Comparison of ENCODE assay signal across 15 mouse cellular contexts in the genomic region with DNA sequence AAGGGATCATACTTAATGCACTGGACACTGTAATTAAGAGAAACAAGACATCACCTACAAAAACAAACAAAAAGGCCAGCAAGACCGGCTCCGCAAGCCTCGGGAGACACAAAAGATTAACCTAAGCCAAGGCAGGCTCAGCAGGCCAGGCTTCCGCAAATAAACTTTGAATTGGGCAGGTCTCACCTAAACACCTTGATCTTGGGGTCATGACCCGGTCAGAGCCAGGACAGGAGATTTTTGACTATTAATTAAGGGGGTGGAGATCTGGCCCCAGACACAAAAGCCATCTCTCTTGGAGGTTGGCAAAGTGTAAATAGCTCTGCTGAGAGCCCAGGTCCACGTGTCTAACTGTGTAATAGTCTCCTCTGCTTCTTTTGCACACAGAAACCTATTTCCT. TPM values are rescaled to one million over a fixed set of nuclear protein-coding genes. Genes with fewer than 3 reads are reported as not detected.
DNase-seq lines count a peak whose midpoint lies in the region; TF ChIP-seq lines count a peak whose summit lies in the region.
"Had no signal": no experiment of that assay in that cellular context is flagged by ENCODE, and none has a peak within 500 bp of the region (broad histone marks: within the 10 kb centered on the region; RNA-seq: fewer than 3 reads in every experiment).

No protein-coding gene starts in this region.

- intact Hi-C loops in left cerebral cortex, adult 2 months (cut with DNase I) = no loop called here

- no peak overlapping the region for H3K4me3 ChIP-seq in left cerebral cortex, adult 2 months
- H3K4me3 ChIP-seq: heart, embryonic 10.5 days; hindbrain, embryonic 13.5 days; limb, embryonic 13.5 days; lung, embryonic 15.5 days; midbrain, embryonic 13.5 days had no signal

- no peak for TF ChIP-seq CTCF in left cerebral cortex, adult 2 months (IDR thresholded peaks at IDR 0.05)

- H3K27ac ChIP-seq in left cerebral cortex, adult 2 months = no peak overlapping the region
- H3K27ac ChIP-seq: heart, embryonic 10.5 days; hindbrain, embryonic 13.5 days; limb, embryonic 13.5 days; lung, embryonic 15.5 days; midbrain, embryonic 13.5 days had no signal

- peak; percentile 17 to 21 for DNase-seq in lung, adult 18-20 months
- no peak for DNase-seq in lung, postnatal 14 days
- peak; percentile 97 for DNase-seq in ZHBTc4 (ENCODE audit: low read depth, low spot score)
- DNase-seq in kidney, adult 18-20 months = peak; percentile 25
- peak; percentile 13 to 24 for DNase-seq in kidney, postnatal 4 days
- DNase-seq in left cerebral cortex, adult 2 months (ENCODE audit: extremely low spot score in 1 of 2, low spot score in 2 of 2) = no peak
- DNase-seq in lung, postnatal 36 days = no peak
- DNase-seq: cerebellum, adult 9-11 months; right cerebral cortex, adult 18-20 months; thymus, postnatal 14 days had no signal

RNA-seq across cellular contexts. Expression of gene Tet2, which starts 10.9 kb away (rescaled TPM):
- 10 to 100 TPM; 47.9 to 58.6 TPM for total RNA-seq in left cerebral cortex, adult 2 months (2021)

Comparison
In these comparisons a context has a peak if more than half of its experiments do, and no peak if none do; other contexts are left out.
1. DNase-seq: peak in lung, adult 18-20 months (2 of 2), ZHBTc4 (single experiment), kidney, adult 18-20 months (single experiment) and kidney, postnatal 4 days (2 of 2); none in lung, postnatal 14 days (single experiment), left cerebral cortex, adult 2 months (0 of 2) and lung, postnatal 36 days (single experiment).